Mouse (Mus musculus): ENCODE data around the gene Fbxo46.

- TF ChIP-seq POLR2A (IDR thresholded peaks at IDR 0.05; ENCODE audit: control insufficient read depth, low read depth, low read length): no peak
- TF ChIP-seq CTCF (IDR thresholded peaks at IDR 0.05; ENCODE audit: control insufficient read depth, insufficient read depth, insufficient replicate concordance, low read depth, low read length): peak; percentile 92
Measured at GRCm38 (mm10) chr7:19157160-19157800, 37.6 kb downstream of the Fbxo46 start.

Data from testis, adult 2 months (tissue).